Mouse (Mus musculus) heart, adult 2 months (tissue): ENCODE measurements around the gene 1700003H04Rik. TPM values are rescaled to one million over a fixed set of nuclear protein-coding genes. Genes with fewer than 3 reads are reported as not detected.

Source experiments
- DNase-seq, 2 experiments: peaks; one replicate each; pipeline ENCODE4 v3.0.0; 2021
- H3K27ac ChIP-seq: fragments of 200-600 bp; 2 replicates; pipeline ENCODE4 v1.8.1; 2022
- H3K27me3 ChIP-seq: fragments of 200-500 bp; 2 replicates; pipeline ENCODE4 v1.6.1; 2012; ENCODE audit warnings: mild to moderate bottlenecking, low read length, inconsistent platforms, mixed read lengths; ENCODE audit not compliant: control insufficient read depth, insufficient read depth
- H3K36me3 ChIP-seq: fragments of 200-500 bp; 2 replicates; pipeline ENCODE4 v1.6.1; 2012; ENCODE audit warnings: low read length, inconsistent platforms; ENCODE audit not compliant: control insufficient read depth, insufficient read depth
- H3K4me1 ChIP-seq: fragments of 200-500 bp; 2 replicates; pipeline ENCODE4 v1.6.1; 2011; ENCODE audit warnings: low read length; ENCODE audit not compliant: control insufficient read depth, insufficient read depth
- H3K4me3 ChIP-seq: fragments of 200-600 bp; 2 replicates; pipeline ENCODE4 v1.8.1; 2022
- H3K79me2 ChIP-seq: fragments of 200-500 bp; replicated peaks from 2 replicates; pipeline ENCODE4 v1.6.1; 2012; ENCODE audit warnings: mild to moderate bottlenecking, inconsistent platforms, low read length, moderate library complexity, mixed read lengths; ENCODE audit not compliant: control insufficient read depth, insufficient read depth
- H3K9ac ChIP-seq: fragments of 200-500 bp; 2 replicates; pipeline ENCODE4 v1.6.1; 2012; ENCODE audit warnings: low read depth, mild to moderate bottlenecking, control low read depth, inconsistent platforms, low read length, mixed read lengths
- CTCF ChIP-seq: fragments of 200-600 bp; IDR thresholded peaks from 2 replicates; pipeline ENCODE4 v1.8.1; 2022; ENCODE audit warnings: antibody characterized with exemption, mild to moderate bottlenecking, moderate library complexity
- EP300 ChIP-seq: fragments of 200-500 bp; IDR thresholded peaks from 2 replicates; pipeline ENCODE4 v1.6.1; 2011; ENCODE audit warnings: low read depth, low read length, control low read depth; ENCODE audit not compliant: insufficient read depth
- POLR2A ChIP-seq: fragments of 200-500 bp; IDR thresholded peaks from 2 replicates; pipeline ENCODE4 v1.6.1; 2011; ENCODE audit warnings: mild to moderate bottlenecking, low read depth, low read length, control low read depth; ENCODE audit not compliant: insufficient read depth
- WGBS: fragments of 180-500 bp; shearing (Covaris S2); methylation state at CpG from one replicate; pipeline ENCODE4 v1.1.7; 2018; 5-methylcytosine and 5-hydroxymethylcytosine counted together
- intact Hi-C: fragments of 180-260 bp; cut with DNase I; formaldehyde crosslinking; loops from one replicate; pipeline ENCODE4 v1.15.1; 2025
- polyA plus RNA-seq: library from polyadenylated mRNA; depleted of rRNA; stranded (reverse); fragments of >200 nt; gene quantifications from 2 replicates; pipeline ENCODE4 v1.2.3, GENCODE M21; 2012; rRNA removed
- total RNA-seq, 2 experiments: library from RNA; stranded (reverse); gene quantifications; 2 replicates each; pipeline ENCODE4 v1.2.3; 2021

1700003H04Rik gene
- total and polyA plus RNA-seq, 3 experiments, result not detected

- WGBS, result 77% methylated on average over 2 of the region's 2 CpGs
- Histone ChIP-seq H3K36me3 (no peaks in the 10 kb centered on the region), H3K27me3 (no peaks in the 10 kb centered on the region), H3K27ac (no peak overlapping the region), H3K4me1 (no peaks in the 10 kb centered on the region), H3K79me2 (no peaks in the 10 kb centered on the region), H3K9ac (no peak overlapping the region), H3K4me3 (no peak overlapping the region)
- TF ChIP-seq EP300, result no peak
- no peak for TF ChIP-seq POLR2A
- TF ChIP-seq CTCF, result no peak
- intact Hi-C loops, result no loop called here
- no peak for DNase-seq
Measured at GRCm38 (mm10) chr3:124538260-124538659, 42.6 kb downstream of the 1700003H04Rik start.

DNA sequence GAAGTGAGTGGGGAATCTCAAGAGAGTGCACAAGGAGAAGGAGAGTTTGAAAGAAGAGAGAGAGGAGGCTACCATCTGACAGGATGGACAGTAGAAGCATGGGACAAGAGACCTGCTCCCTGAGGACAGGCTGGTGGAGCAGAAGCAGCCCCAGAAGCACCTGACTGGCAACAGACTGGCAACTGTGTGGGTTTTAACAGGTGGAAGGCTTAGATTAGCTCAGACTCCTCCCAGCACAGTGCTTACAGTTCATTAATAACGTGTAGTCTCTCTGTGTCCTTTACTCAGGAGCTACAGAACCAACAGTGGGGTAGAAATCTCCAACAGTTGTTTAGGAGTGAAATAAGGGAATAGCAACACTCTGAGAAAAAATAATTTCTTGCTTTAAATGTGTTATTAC lies 44.3 kb downstream of the 1700003H04Rik start:
- H3K27ac ChIP-seq, result no peak overlapping the region
- no peaks in the 10 kb centered on the region for H3K27me3 ChIP-seq
- H3K79me2 ChIP-seq, result no peaks in the 10 kb centered on the region
- H3K36me3 ChIP-seq, result no peaks in the 10 kb centered on the region
- no peak overlapping the region for H3K9ac ChIP-seq
- H3K4me3 ChIP-seq, result no peak overlapping the region
- WGBS, result 35% methylated on average over 1 of the region's 1 CpGs
- H3K4me1 ChIP-seq, result no peaks in the 10 kb centered on the region
- TF ChIP-seq POLR2A (no peak), CTCF (no peak), EP300 (no peak)
- DNase-seq, result no peak
- intact Hi-C loops, result no loop called here

- DNase-seq, result no peak
- no peak overlapping the region for H3K27ac ChIP-seq
- H3K4me1 ChIP-seq, result no peaks in the 10 kb centered on the region
- H3K27me3 ChIP-seq, result no peaks in the 10 kb centered on the region
- no peaks in the 10 kb centered on the region for H3K79me2 ChIP-seq
- no peaks in the 10 kb centered on the region for H3K36me3 ChIP-seq
- WGBS, result 50% methylated on average over 2 of the region's 2 CpGs
- no peak overlapping the region for H3K4me3 ChIP-seq
- TF ChIP-seq EP300 (no peak), CTCF (no peak), POLR2A (no peak)
- intact Hi-C loops, result no loop called here
- H3K9ac ChIP-seq, result no peak overlapping the region
Measured at GRCm38 (mm10) chr3:124518786-124519185, 62.1 kb downstream of the 1700003H04Rik start.

Other genes starting within 250 kb of the 1700003H04Rik start
- gene 1700006A11Rik, start 155.1 kb downstream of the 1700003H04Rik start, total RNA-seq, result not detected
- gene 1700006A11Rik, start 155.1 kb downstream of the 1700003H04Rik start, polyA plus RNA-seq, result not detected in 2 replicates